Mouse (Mus musculus) ES-CJ7 (cell line): ENCODE results near the gene Cdc42.

ENCODE experiments used
- DNase-seq: peaks from one replicate; pipeline ENCODE4 v3.0.0; 2011; ENCODE audit warnings: low read depth, low spot score

Gene Cdc42

DNA sequence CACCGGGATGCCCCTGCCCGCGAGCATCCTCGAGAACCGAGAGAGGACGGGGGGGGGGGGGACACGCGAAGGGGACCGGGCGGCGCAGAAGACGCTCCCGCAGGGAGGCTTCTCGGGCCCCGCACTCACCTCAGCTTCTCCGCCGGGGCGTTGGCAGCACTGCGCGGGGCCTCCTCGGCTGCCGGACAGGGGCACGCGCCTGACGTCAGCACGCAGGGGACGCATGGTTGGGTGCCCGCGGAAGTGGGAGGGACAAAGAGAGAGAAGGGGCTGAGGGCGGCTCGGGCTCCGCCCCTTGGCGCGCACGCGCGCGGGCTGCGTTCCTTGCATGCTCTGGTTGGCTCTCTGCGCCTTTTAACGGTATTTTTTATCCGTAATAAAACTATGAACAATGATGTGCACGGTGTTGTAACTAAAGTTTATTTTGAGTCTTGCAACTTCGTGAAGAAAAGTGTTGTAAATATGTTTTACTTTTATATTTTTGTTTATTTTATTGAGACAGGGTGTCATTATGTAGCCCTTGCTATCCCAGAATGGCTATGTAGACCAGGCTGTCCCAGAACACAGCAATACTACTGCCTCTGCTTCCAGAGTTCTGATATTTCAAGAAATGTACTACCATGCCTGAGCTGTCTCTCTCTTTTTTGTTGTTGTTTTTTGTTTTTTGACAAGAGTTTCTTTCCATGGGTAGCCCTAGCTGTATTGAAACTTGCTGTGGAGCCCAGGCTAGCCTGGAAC is at the start of gene Cdc42:
Gene Cdc42, minus strand, starts transcription at position 204 of the 738 bp plus-strand sequence.
- DNase-seq = peak; percentile 95

DNA sequence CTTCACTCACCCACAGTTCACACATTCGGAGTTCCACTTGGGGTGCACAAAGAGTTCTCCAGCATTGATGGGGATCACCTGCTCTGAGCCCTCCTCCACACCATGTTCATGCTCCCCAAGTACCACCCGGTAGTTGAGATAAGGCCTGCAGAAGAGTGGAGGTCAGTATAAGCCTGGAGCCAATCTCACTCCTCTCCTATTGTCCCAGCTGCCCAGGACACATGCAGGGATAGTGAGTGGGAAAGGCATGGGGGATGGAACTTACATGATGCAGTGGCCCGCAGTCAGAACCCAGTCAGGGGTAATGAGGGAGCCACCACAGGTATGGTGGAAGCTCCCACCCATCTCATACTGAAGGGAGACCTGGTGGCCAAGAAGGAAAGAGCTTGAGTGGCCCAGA is 48.1 kb upstream of the Cdc42 start:
- no peak for DNase-seq

DNA sequence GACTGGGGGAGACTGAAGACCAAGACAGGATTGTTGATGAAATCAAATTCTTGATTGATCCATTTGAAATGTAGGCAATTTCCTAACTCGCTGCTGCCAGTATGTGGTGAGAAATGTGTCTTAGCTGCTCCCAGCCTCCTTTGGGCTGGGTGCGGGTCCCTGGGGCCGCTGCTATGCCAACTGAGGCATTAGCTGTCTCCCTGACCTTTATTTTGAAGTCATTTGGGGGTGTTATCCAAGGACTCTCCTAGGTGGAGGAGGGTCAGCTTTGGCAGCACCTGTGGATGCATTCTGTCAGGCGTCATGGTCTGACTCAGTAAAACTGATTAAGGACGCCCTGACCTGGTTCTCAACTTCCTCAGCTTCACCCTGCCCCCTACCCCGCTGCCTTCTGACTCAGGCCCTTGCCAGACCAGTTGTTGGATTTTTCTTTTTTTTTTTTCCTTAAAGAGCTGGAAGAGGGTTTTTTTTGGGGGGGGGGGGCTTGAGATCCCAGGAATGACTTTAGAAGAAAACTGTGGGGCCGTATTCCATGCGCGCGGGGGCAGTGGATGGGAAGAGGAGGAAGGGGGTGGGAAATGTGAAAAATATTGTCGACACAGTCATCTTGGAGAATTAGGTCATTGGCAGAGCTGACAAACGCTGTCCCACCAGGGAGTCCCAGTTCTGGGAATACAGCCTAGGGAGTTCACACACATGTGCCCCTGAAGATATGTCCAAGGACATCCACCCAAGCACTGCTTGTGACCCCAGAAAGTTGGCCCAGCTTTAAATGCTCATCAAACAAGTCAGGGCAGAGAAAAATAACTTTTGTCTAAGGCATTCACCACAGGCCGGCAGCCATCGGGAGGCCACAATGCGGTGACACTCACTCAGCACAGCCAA is 39.4 kb upstream of the Cdc42 start:
- DNase-seq = peak; percentile 29

DNA sequence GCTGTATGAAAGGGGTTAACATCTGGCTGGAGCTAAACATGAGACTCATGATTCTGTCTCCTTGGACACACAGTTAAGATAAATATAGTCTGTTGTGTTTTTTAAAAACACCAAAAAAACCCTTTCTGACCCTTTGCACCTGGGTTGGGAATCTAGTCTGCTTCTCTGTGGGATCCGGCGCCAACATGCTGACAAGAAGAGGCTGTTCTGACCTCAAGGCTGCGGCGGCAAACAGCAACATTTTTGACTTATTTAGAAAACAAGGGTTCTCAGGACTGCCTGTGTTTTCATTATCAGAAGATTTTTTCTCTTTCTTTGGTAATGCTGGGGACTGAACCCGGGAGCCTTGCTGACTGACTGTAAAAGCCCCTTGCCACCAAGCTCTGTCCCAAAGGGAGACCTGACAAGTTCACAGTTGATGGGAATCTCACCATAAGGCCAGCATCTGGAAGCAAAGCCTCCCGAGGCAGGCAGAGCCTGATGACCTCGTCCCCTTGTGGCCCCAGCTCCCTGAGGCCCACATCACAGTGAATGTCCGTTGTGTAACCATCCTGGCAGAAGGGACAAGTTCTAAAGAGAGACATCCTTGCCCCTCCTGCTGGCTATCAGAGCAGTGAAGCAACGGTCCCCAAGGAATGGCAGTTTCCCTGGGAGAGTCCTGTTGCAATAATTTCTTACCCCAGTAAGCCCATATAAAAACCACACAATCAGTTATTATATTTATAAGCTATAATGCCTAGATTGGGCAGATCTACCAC is 36.0 kb upstream of the Cdc42 start:
- no peak for DNase-seq

DNA sequence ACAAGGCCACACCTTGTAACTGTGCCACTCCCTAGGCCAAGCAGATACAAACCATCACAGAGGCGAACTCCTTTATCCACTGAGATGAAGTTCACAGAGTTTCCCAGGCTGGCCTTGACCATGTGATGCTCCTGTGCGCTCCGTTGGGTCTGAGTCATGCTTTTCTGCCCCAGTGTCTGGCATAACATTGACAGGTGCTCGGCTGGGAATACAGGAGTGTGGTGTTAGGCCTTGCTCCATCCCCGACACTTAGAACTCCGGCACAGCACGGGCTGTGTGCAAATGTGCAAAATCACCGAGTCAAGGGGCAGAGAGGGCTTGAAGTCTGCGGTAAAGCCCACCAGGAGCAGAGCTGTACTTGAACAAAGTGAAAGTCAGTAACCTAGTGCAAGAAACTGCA is 35.4 kb upstream of the Cdc42 start:
- no peak for DNase-seq

DNA sequence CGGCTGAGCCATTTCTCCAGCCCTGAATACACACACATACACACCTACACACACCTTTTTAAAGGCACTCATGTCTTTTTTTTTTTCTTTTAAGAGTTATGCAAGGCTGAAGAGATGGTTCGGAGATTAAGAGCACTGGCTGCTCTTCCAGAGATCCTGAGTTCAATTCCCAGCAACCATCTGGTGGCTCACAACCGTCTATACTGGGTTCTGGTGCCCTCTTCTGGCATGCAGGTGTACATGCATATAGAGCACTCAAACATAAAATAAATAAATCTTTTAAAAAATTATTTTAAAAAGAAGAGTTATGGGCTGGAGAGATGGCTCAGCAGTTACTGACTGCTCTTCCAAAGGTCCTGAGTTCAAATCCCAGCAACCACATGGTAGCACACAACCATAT is 33.8 kb upstream of the Cdc42 start:
- DNase-seq = peak; percentile 37

DNA sequence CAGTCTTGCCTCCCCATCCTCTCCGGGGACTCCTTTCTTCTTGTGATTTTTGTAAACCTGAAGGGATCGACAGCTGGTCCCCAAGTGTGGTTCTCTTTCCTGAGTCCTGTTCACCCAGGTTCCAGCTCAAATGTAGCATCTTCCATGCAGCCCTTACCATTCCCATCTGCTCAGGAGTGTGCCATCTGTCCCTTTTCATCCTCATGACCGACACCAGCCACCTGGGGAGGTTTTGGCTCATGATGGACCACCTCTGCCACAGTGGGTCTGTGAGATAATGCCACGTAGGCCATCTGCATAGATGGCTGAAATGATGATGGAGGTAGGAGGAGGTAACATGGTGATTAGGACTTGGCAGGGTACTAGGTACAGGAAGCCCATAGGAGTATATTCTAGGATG is 32.7 kb upstream of the Cdc42 start:
- DNase-seq = no peak

DNA sequence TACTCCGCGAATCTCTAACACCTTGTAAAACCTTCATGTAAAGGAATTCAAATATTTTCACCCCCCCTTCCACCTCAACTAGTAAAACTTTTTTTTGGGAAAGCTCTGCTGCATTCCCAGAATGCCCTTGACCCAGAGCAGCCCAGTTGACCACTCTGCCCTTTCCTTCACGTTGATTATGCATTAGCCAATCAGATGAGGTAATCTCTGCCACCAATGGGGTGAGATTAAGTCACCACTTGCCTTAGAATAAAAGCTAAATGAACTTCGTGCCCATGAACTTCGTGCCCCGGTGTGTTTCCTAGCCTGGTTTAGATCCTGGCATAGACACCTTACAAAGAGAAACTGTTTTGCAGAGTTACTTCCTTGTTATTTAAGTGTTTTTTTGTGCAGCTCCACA is 31.5 kb upstream of the Cdc42 start:
- no peak for DNase-seq

DNA sequence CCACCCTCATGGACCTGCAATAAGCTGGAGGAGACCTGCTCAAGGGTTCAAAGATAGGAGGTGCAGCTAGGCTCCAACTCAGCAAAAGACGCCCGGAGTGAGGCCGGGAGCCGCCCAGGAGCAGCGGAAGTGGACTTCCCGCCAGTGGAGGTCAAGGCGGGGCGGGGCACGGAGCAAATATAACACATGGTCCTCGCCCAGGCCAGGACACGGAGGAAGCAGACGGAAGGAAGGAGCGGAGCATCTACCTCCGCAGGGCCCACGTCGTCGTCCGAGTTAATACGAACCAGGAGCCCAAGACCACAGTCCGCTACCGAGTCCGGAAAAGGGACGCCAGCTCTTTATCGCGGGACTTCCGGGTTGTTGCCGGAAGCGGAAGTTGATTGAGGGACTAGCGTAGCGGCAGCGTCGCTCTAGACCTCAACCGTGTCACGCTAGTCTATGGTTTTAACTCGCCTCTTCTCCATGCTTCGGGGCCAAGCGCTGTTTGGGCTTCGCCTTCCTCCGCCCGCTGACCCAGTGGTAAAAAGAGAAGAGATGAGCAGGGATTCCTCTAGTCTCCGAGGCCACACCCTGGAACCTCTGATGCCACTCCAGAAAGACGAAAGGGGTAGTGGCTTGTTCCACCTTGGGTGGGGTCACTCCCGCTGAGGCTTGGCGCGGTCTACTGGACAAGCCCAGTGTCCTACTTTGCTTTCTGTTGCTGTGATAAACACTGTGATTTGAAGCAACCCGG is 30.7 kb upstream of the Cdc42 start:
- peak; percentile 89 for DNase-seq

DNA sequence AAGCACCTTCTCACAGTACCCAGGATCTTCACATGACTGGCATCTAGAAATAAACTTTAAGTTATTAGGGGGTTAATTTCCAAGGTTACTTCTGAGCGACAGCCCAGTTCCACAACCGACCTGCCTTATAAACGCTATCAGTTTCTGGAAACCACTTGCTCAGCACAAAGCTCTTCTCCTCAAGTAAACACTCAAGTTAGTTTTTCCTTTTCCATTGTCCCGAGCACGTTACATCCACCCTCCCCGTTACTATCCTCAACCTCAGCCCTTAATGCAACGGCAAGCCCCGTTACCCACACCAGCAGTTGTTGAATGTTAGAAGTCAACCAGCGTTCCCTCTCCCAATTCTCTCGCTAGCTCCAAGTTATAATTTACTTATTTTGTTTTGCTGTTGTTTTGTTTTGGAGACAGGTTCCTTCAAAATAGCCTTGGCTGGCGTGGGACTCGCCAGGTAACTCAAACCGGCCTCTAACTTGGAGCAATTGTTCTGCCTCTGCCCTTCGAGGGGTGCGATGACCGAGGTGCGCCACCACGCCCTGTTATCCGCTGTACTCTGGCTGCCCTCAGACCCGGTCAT is 30.1 kb upstream of the Cdc42 start:
- DNase-seq = no peak

DNA sequence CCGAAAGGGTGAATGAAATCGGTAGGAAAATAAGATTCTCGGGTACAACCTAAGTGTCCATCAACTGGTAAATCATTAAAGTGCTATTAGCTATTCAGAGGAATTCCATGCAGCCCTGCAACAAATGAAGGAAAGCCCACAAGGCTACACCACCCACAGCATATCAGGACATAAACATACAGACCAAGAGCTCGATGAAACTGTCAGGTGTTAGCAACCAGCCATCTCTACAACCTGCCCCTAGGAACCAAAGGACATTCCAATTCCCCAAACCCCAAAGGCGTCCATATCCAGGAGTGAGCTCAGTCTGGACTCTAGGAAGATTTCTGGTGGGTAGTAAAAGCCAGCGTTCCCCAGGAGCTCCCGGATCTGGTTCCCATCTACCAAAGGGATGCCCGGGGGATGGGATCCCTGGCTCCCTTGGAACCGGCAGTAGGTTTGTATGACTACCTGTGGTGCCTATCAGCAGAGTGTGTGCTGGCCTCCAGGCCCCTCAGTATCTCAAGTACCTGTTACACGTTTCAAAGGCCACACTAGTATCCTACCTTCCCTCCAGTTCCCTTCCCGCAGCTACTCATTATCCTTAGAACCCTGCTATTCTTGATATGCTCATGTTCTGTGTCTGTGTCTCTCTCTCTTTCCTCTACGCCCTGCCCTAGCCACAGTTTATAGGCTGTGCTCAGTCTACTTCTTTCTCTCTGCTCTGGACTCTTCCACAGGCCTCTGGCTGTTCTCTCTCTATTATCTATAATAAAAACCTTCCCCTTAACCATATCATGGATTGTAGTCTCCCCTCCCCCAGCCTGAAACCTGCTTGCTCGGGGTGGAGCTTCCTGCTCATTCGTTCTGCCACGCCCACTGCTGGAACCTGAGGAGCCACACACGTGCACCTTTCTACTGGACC is 23.4 kb upstream of the Cdc42 start:
- DNase-seq = no peak

DNA sequence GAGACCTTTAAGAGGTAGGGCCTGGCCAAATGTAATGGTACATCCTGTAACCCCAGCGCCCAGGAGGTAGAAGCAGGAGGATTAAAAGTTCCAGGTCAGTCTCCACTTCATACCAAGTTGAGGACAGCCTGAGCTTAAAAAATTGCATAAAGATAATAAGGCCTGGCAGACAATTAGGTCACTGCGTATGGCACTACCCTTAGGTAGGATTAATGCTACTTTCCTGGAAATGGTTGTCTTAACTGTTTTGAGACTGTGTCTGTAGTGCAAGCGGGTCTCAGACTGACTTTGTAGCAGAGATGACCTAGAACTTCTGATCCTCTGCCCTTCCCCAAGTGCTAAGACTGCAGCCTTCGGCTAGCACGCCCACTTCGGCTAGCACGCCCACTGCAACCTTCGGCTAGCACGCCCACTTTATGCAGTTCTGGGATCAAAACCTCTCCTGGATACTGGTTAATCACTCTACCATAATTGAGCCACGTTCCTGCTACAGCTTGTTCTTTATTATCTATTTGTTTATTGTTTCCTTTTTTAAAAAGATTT is 22.3 kb upstream of the Cdc42 start:
- peak; percentile 41 for DNase-seq

DNA sequence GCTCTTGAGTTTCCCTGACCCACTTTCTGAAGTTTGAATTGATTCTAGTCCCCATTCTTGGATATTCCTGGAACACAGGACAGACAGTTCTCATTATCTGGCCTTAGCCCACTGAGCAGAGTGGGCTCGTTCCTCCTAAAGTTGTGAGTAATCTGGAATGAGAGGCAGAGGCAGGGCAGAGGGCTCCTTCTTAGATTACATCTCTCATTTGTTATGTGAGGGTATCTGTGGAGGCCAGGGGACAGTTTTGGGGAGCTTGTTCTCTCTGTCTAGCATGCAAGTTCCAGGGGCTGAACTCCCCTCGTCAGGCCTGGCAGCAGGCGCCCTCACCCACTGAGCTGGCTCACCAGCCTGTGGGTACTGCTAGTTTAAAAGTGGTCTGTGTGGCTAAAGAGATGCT is 21.6 kb upstream of the Cdc42 start:
- DNase-seq = no peak

DNA sequence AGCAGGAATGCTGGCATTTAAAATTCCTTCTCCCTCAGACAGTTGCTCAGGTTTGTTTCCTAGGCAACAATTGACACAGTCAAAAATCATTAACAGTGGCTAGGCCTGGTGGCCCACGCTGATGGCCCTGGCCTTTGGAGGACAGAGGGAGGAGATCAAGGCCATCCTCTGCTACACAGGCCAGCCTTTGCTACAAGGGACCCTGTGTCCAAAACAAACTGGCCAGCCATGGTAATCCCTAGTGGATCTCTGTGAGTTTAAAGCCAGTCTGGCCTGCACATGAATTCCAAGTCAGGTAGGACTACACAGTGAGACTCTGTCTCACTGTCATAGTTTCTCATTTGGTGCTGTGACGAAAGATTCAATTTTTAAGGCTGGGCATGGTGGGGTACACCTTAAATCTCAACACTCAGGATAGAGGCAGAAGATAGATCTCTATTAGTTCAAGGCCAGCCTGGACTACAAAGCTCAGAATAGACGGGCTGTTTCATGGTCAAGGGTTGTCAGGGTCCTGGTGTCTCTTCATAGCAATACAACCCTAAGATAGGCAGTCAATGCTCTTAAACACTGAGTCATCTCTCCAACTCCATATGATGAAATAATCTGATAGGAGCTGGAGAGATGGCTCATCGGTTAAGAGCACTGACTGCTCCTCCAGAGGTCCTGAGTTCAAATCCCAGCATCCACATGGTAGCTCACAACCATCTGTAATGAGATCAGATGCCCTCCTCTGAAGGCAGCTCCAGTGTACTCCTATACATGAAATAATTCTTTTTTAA is 20.2 kb upstream of the Cdc42 start:
- no peak for DNase-seq

DNA sequence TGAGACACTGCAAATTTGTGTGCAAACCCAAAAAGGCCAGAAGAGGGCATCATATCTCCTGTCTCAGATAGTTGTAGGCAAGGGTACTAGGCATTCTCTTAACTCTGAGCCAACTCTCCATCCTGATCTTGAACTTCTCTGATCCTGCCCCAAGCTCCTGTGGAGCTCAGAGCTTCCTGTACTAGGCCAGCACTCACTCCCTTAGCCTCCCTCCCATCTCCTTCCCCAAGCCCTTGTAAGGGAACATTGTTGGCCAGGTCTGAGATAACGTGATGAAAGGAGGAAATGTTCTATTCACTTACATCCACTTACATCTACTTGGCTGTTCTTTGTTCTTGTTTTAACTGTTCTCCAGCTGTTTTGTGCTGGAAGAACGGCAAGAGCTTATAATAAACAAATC is 19.3 kb upstream of the Cdc42 start:
- peak; percentile 45 for DNase-seq

DNA sequence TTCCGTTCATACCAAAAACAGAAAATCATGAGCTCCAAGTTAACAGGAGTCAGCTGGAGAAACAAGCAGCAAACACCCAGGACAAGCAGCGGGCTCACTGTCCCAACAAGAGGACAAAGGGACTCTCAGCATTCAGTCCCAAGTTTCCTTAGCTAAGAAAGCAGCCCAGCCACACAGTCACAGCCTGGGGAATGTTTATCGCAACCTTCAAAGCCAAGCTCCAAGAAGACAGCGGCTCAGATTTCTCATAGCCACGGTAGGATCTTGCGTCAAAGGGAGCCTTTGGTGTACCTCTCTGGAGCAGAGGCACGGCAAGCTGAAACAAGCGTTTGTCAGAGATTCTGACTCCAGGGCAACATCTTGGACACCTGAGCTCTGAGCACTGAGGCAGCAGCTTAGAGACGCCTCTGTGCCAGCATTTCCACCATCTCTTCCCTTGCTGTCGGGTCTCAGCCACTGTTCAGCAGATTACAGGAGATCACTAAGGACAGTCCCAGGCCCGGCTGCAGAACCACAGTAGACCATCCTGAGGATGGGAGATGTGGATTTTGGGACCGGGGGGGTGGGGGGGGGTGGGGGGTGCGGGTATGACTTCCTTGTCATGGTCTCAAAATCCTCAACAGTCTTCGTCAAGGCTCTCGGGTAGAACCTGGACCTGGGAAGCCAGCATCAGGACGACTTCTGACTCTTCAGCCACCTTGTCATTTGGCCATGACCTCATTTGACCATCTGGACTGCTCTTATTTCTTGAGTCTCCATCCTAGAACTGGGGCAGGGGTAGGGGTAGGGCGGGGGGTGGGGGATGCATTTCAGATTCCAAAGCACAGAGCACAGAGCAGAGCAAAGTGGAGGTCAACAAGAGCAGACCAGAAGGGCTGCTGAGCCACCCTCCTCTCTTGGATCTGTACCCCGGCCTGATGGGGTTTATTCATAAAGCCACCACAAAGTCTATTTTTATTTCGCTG is 18.1 kb upstream of the Cdc42 start:
- DNase-seq = no peak

DNA sequence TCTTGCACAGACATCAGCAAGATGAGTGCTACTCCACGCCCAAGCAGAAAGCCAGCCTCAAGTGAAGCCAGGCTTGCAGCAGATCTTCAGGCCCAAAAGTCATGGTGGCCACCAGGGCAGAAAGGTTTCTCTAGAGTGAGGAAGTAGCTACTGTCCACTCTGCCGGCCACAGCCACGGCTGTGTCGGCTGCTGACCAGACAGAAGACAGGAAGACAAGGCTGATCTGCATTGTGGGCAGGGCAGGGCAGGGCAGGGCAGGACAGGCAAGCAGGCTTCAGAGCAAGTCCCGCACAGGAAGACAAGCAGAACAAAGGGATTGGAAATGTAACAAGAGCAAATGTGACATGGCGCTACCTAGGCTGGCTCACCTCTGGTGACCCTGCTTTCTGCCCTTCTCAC is 16.2 kb upstream of the Cdc42 start:
- no peak for DNase-seq
